9 mouse cellular contexts compared by ENCODE assay signal in the genomic region with DNA sequence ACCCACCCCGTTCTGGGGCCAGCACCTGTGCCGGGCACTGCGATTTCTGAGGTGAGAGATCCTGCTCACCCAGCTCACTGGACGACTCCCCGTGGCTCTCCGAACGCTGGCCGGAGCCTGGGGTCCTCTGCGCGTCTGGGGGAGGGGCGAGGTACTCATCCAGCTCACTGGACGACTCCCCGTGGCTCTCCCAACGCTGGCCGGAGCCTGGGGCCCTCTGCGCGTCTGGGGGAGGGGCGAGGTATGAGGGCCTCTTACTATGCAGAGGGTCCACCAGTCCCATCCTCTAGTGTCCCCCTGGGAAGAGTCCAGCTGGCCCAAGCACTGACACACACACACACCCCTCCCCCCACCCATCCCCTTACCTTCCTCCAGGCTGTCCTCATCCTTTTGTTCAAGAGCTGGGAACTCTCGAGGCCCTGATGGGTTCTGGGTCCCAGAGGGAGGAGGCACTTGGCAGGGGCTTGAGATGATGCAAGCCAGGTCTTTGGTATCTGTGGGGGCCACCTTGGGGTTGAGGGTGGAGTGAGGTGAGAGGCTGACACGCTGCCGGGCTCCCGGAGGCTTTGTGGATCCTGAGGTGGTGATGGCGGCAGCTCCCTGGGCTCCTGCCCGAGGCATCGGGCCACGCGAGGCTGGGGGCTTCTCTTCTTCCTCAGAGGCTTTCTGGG. TPM values are rescaled to one million over a fixed set of nuclear protein-coding genes. Genes with fewer than 3 reads are reported as not detected.
A peak's percentile ranks its signal among the peaks of the same experiment; 100 is the strongest.
DNase-seq lines count a peak whose midpoint lies in the region; ATAC-seq lines count a peak whose summit lies in the region.
"Had no signal": no experiment of that assay in that cellular context is flagged by ENCODE, and none has a peak within 500 bp of the region (broad histone marks: within the 10 kb centered on the region; RNA-seq: fewer than 3 reads in every experiment).

No protein-coding gene starts in this region.

- H3K4me2 ChIP-seq in heart, embryonic 14.5 days (ENCODE audit: low read length) = 0 out of 2 replicates have a peak overlapping the region, but pooled peaks have one; percentile 1
- H3K4me2 ChIP-seq in forebrain, embryonic 15.5 days (replicated peaks) = peak overlapping the region; percentile 47
- peak overlapping the region; percentile 31 for H3K4me2 ChIP-seq in midbrain, embryonic 11.5 days
- H3K4me2 ChIP-seq: limb, embryonic 15.5 days had no signal

- no peak overlapping the region for H3K9ac ChIP-seq in heart, embryonic 14.5 days (ENCODE audit: low read length)
- peak overlapping the region; percentile 40 for H3K9ac ChIP-seq in forebrain, embryonic 15.5 days (replicated peaks)
- peak overlapping the region; percentile 48 for H3K9ac ChIP-seq in midbrain, embryonic 11.5 days (ENCODE audit: low read length)
- H3K9ac ChIP-seq: limb, embryonic 15.5 days had no signal

- no peaks in the 10 kb centered on the region for H3K9me3 ChIP-seq in heart, embryonic 14.5 days (ENCODE audit: control insufficient read depth, low read length)
- H3K9me3 ChIP-seq in forebrain, embryonic 15.5 days = no peaks in the 10 kb centered on the region
- no peaks in the 10 kb centered on the region for H3K9me3 ChIP-seq in midbrain, embryonic 11.5 days (ENCODE audit: control insufficient read depth, low read length)
- H3K9me3 ChIP-seq: limb, embryonic 15.5 days had no signal

- no peak for DNase-seq in heart, adult 8-10 months (ENCODE audit: low spot score)
- DNase-seq in cerebellum, adult 9-11 months = peak; percentile 67
- DNase-seq in midbrain, embryonic 11.5 days (ENCODE audit: low spot score, missing footprints) = peak; percentile 91
- DNase-seq in frontal cortex, postnatal 14 days (ENCODE audit: low spot score in 2 of 2) = no peak

- no peak overlapping the region for H3K27ac ChIP-seq in heart, embryonic 14.5 days (replicated peaks in 1 of 2; ENCODE audit: control insufficient read depth in 1 of 2, insufficient read depth in 1 of 2, low read depth in 2 of 2, low read length in 2 of 2)
- H3K27ac ChIP-seq in forebrain, embryonic 15.5 days (replicated peaks) = peak overlapping the region; percentile 68
- peak overlapping the region; percentile 68 for H3K27ac ChIP-seq in midbrain, embryonic 11.5 days (ENCODE audit: low read depth, low read length)
- H3K27ac ChIP-seq: limb, embryonic 15.5 days had no signal

- H3K27me3 ChIP-seq in heart, embryonic 14.5 days (ENCODE audit: control insufficient read depth, insufficient read depth, low read length) = peaks cover 44% of the 10 kb centered on the region
- H3K27me3 ChIP-seq in forebrain, embryonic 15.5 days = no peaks in the 10 kb centered on the region
- no peaks in the 10 kb centered on the region for H3K27me3 ChIP-seq in midbrain, embryonic 11.5 days (ENCODE audit: control insufficient read depth, insufficient read depth, low read length)

- peaks cover 46% of the 10 kb centered on the region for H3K36me3 ChIP-seq in heart, embryonic 14.5 days (ENCODE audit: control insufficient read depth, insufficient read depth, low read length)
- H3K36me3 ChIP-seq in forebrain, embryonic 15.5 days = peaks cover 54% of the 10 kb centered on the region
- peaks cover 18% of the 10 kb centered on the region for H3K36me3 ChIP-seq in midbrain, embryonic 11.5 days (ENCODE audit: control insufficient read depth, insufficient read depth, low read length)

- H3K4me3 ChIP-seq in heart, embryonic 14.5 days (ENCODE audit: control insufficient read depth in 1 of 2, insufficient read depth in 1 of 2, low read depth in 1 of 2, low read length in 2 of 2) = no peak overlapping the region
- peak overlapping the region; percentile 26 for H3K4me3 ChIP-seq in forebrain, embryonic 15.5 days
- peak overlapping the region; percentile 1; the same call in 1 of the 2 replicates for H3K4me3 ChIP-seq in midbrain, embryonic 11.5 days (ENCODE audit: low read depth, low read length)
- H3K4me3 ChIP-seq: limb, embryonic 15.5 days had no signal

- no peak for ATAC-seq in heart, embryonic 14.5 days (ENCODE audit: insufficient number of reproducible peaks, insufficient read depth, low FRiP score, low read depth)
- peak; percentile 11 for ATAC-seq in forebrain, embryonic 15.5 days (replicated peaks)
- ATAC-seq in midbrain, embryonic 11.5 days (ENCODE audit: low FRiP score) = peak; percentile 76
- ATAC-seq in CD4-positive, CD25-positive, alpha-beta regulatory T cell, adult 4 months = no peak
- no peak for ATAC-seq in megakaryocyte, adult 5-6 weeks (ENCODE audit: poor library complexity, severe bottlenecking)

- peaks cover 34 to 46% of the 10 kb centered on the region in 2 experiments for H3K4me1 ChIP-seq in heart, embryonic 14.5 days (ENCODE audit: control insufficient read depth in 2 of 2, insufficient read depth in 2 of 2, low read length in 2 of 2)
- H3K4me1 ChIP-seq in forebrain, embryonic 15.5 days = peaks cover 43% of the 10 kb centered on the region
- peaks cover 26% of the 10 kb centered on the region for H3K4me1 ChIP-seq in midbrain, embryonic 11.5 days (ENCODE audit: control insufficient read depth, insufficient read depth, low read length)

- 22% methylated on average over 27 of the region's 27 CpGs for WGBS in heart, embryonic 14.5 days
- WGBS in forebrain, embryonic 15.5 days = 14% methylated on average over 27 of the region's 27 CpGs
- WGBS in midbrain, embryonic 11.5 days = 17% methylated on average over 25 of the region's 27 CpGs

RNA-seq across cellular contexts. Expression of a gene that starts 6.7 kb away (rescaled TPM):
- polyA plus RNA-seq in heart, embryonic 14.5 days (2014; fragmentation: Nextera tagmentation; extraction: Ambion mirVana) = 0.22 and 0.86 TPM in 2 replicates
- under 1 TPM; 0.22 to 0.65 (median 0.50) TPM for total RNA-seq in heart, adult 8-10 months (2022)
- 66.9 and 67.4 TPM in 2 replicates for polyA plus RNA-seq in forebrain, embryonic 15.5 days (2015; fragmentation: Nextera tagmentation; extraction: Ambion mirVana)
- 37.1 and 38.4 TPM in 2 replicates for polyA plus RNA-seq in midbrain, embryonic 11.5 days (2014; fragmentation: Nextera tagmentation; extraction: Ambion mirVana)
- under 1 TPM in 1 of 2 experiments, not detected in 1; 0.22 TPM for polyA plus RNA-seq in CD4-positive, CD25-positive, alpha-beta regulatory T cell, adult 4 months (2017; shearing (Covaris generic))
- total RNA-seq in megakaryocyte, adult 5-6 weeks (2015) = 0.23 TPM in 1 of 2 replicates, not detected in the other
- not detected in 2 replicates for total RNA-seq in megakaryocyte, adult 5-6 weeks (2017)

RNA-seq across cellular contexts. Expression of a gene that starts 26.7 kb away (rescaled TPM):
- polyA plus RNA-seq in heart, embryonic 14.5 days (2014; fragmentation: Nextera tagmentation; extraction: Ambion mirVana) = 34.8 and 39.8 TPM in 2 replicates
- total RNA-seq in heart, adult 8-10 months (2022) = 100 to 1,000 TPM in 3 of 4 experiments, 10 to 100 TPM in 1; 96.9 to 117 (median 106) TPM
- 27.5 and 31.5 TPM in 2 replicates for polyA plus RNA-seq in forebrain, embryonic 15.5 days (2015; fragmentation: Nextera tagmentation; extraction: Ambion mirVana)
- polyA plus RNA-seq in midbrain, embryonic 11.5 days (2014; fragmentation: Nextera tagmentation; extraction: Ambion mirVana) = 35.5 and 38.3 TPM in 2 replicates
- 10 to 100 TPM; 27.9 to 60.5 TPM for polyA plus RNA-seq in CD4-positive, CD25-positive, alpha-beta regulatory T cell, adult 4 months (2017; shearing (Covaris generic))
- total RNA-seq in megakaryocyte, adult 5-6 weeks (2015) = 15.3 and 17.3 TPM in 2 replicates
- total RNA-seq in megakaryocyte, adult 5-6 weeks (2017) = 9.4 and 10.6 TPM in 2 replicates

RNA-seq across cellular contexts. Expression of a gene that starts 39.3 kb away (rescaled TPM):
- polyA plus RNA-seq in heart, embryonic 14.5 days (2014; fragmentation: Nextera tagmentation; extraction: Ambion mirVana) = not detected in 2 replicates
- not detected for total RNA-seq in heart, adult 8-10 months (2022)
- polyA plus RNA-seq in forebrain, embryonic 15.5 days (2015; fragmentation: Nextera tagmentation; extraction: Ambion mirVana) = not detected in 2 replicates
- not detected in 2 replicates for polyA plus RNA-seq in midbrain, embryonic 11.5 days (2014; fragmentation: Nextera tagmentation; extraction: Ambion mirVana)
- polyA plus RNA-seq in CD4-positive, CD25-positive, alpha-beta regulatory T cell, adult 4 months (2017; shearing (Covaris generic)) = not detected
- not detected in 2 replicates for total RNA-seq in megakaryocyte, adult 5-6 weeks (2015)
- not detected in 2 replicates for total RNA-seq in megakaryocyte, adult 5-6 weeks (2017)
- polyA plus RNA-seq: limb, embryonic 15.5 days had no signal

RNA-seq across cellular contexts. Expression of a gene that starts 52.5 kb away (rescaled TPM):
- polyA plus RNA-seq in heart, embryonic 14.5 days (2014; fragmentation: Nextera tagmentation; extraction: Ambion mirVana) = 52.9 and 56.5 TPM in 2 replicates
- 10 to 100 TPM; 26.3 to 33.8 (median 29.8) TPM for total RNA-seq in heart, adult 8-10 months (2022)
- 104 and 107 TPM in 2 replicates for polyA plus RNA-seq in forebrain, embryonic 15.5 days (2015; fragmentation: Nextera tagmentation; extraction: Ambion mirVana)
- 72.8 and 81.6 TPM in 2 replicates for polyA plus RNA-seq in midbrain, embryonic 11.5 days (2014; fragmentation: Nextera tagmentation; extraction: Ambion mirVana)
- polyA plus RNA-seq in CD4-positive, CD25-positive, alpha-beta regulatory T cell, adult 4 months (2017; shearing (Covaris generic)) = 100 to 1,000 TPM; 203 to 260 TPM
- total RNA-seq in megakaryocyte, adult 5-6 weeks (2015) = 32.2 and 32.4 TPM in 2 replicates
- 63.5 and 63.9 TPM in 2 replicates for total RNA-seq in megakaryocyte, adult 5-6 weeks (2017)

RNA-seq across cellular contexts. Expression of a gene that starts 59.2 kb away (rescaled TPM):
- polyA plus RNA-seq in heart, embryonic 14.5 days (2014; fragmentation: Nextera tagmentation; extraction: Ambion mirVana) = 2.3 and 3.9 TPM in 2 replicates
- total RNA-seq in heart, adult 8-10 months (2022) = 1 to 10 TPM; 4.0 to 5.6 (median 5.5) TPM
- polyA plus RNA-seq in forebrain, embryonic 15.5 days (2015; fragmentation: Nextera tagmentation; extraction: Ambion mirVana) = 4.1 and 6.7 TPM in 2 replicates
- polyA plus RNA-seq in midbrain, embryonic 11.5 days (2014; fragmentation: Nextera tagmentation; extraction: Ambion mirVana) = 4.2 and 4.7 TPM in 2 replicates
- 1 to 10 TPM; 4.2 to 5.6 TPM for polyA plus RNA-seq in CD4-positive, CD25-positive, alpha-beta regulatory T cell, adult 4 months (2017; shearing (Covaris generic))
- 0.30 TPM in 1 of 2 replicates, not detected in the other for total RNA-seq in megakaryocyte, adult 5-6 weeks (2015)
- 0.11 TPM in 1 of 2 replicates, not detected in the other for total RNA-seq in megakaryocyte, adult 5-6 weeks (2017)

Comparison
In these comparisons a context has a peak if more than half of its experiments do, and no peak if none do; other contexts are left out.
1. ATAC-seq: peak in forebrain, embryonic 15.5 days (single experiment) and midbrain, embryonic 11.5 days (single experiment); none in heart, embryonic 14.5 days (single experiment), CD4-positive, CD25-positive, alpha-beta regulatory T cell, adult 4 months (single experiment) and megakaryocyte, adult 5-6 weeks (single experiment).
2. H3K27ac ChIP-seq: peak in forebrain, embryonic 15.5 days (single experiment) and midbrain, embryonic 11.5 days (single experiment); none in heart, embryonic 14.5 days (0 of 2).
3. H3K4me3 ChIP-seq: peak in forebrain, embryonic 15.5 days (single experiment) and midbrain, embryonic 11.5 days (single experiment); none in heart, embryonic 14.5 days (0 of 2).
4. DNase-seq: peak in cerebellum, adult 9-11 months (single experiment) and midbrain, embryonic 11.5 days (single experiment); none in heart, adult 8-10 months (single experiment) and frontal cortex, postnatal 14 days (0 of 2).
5. RNA of a gene that starts 6.7 kb away (polyA plus RNA-seq): 66.9 to 67.4 TPM in forebrain, embryonic 15.5 days and 37.1 to 38.4 TPM in midbrain, embryonic 11.5 days; 0.22 to 0.86 TPM in heart, embryonic 14.5 days and 0.22 TPM in CD4-positive, CD25-positive, alpha-beta regulatory T cell, adult 4 months; every median in the first group is over 10 times any median in the second.
6. Peak in every context shown above with its lines, with median percentiles within 50 percentile points of each other: H3K4me2 ChIP-seq.